Mouse (Mus musculus) heart, postnatal 10 days (tissue): ENCODE measurements at regions not wholly inside any gene's neighbourhood (a gene's known extent, or its start where the extent isn't known, plus 50 kb on each side); places are given as distances from the start of the nearest gene placed in this dataset.

ENCODE experiments used
- DNase-seq, 2 experiments: peaks; one replicate each; pipeline ENCODE4 v3.0.0; 2021
- intact Hi-C: fragments of 180-260 bp; cut with DNase I; formaldehyde crosslinking; loops from one replicate; pipeline ENCODE4 v1.15.1; 2025

- intact Hi-C loops = no loop called here
- DNase-seq = no peak
These were observed 283.8 kb upstream of the Dph6 start for GRCm38 (mm10) chr2:114938416-114939147.

GRCm38 (mm10) chr2:114966111-114966510 lies 311.3 kb upstream of the Dph6 start:
- DNase-seq = no peak
- intact Hi-C loops = no loop called here

GRCm38 (mm10) chr2:114968651-114969050 lies 313.9 kb upstream of the Dph6 start:
- DNase-seq = no peak
- intact Hi-C loops = no loop called here

- intact Hi-C loops = no loop called here
- no peak for DNase-seq
These were observed 338.7 kb upstream of the Dph6 start for GRCm38 (mm10) chr2:114993419-114993818.

GRCm38 (mm10) chr2:114993882-114994281 lies 339.1 kb upstream of the Dph6 start:
- intact Hi-C loops = no loop called here
- DNase-seq = no peak

- intact Hi-C loops = no loop called here
- DNase-seq = no peak
These were observed 340.1 kb upstream of the Dph6 start for GRCm38 (mm10) chr2:114994691-114995347.

GRCm38 (mm10) chr2:115013916-115014315 lies 359.2 kb upstream of the Dph6 start:
- intact Hi-C loops = no loop called here
- DNase-seq = no peak

GRCm38 (mm10) chr2:115026777-115027176 lies 372.0 kb upstream of the Dph6 start:
- DNase-seq = no peak
- intact Hi-C loops = no loop called here

GRCm38 (mm10) chr2:115031134-115031533 lies 376.4 kb upstream of the Dph6 start:
- DNase-seq = no peak
- intact Hi-C loops = no loop called here

GRCm38 (mm10) chr2:115036205-115036604 lies 381.4 kb upstream of the Dph6 start:
- intact Hi-C loops = no loop called here
- DNase-seq = peak in 1 of 2 experiments; percentile 2

GRCm38 (mm10) chr2:115042299-115042785 lies 387.6 kb upstream of the Dph6 start:
- intact Hi-C loops = no loop called here
- no peak for DNase-seq

GRCm38 (mm10) chr2:115056327-115057070 lies 401.7 kb upstream of the Dph6 start:
- intact Hi-C loops = no loop called here
- no peak for DNase-seq

- intact Hi-C loops = no loop called here
These were observed 402.4 kb upstream of the Dph6 start for GRCm38 (mm10) chr2:115057200-115057599.

GRCm38 (mm10) chr2:115067489-115068163 lies 412.9 kb upstream of the Dph6 start:
- DNase-seq = no peak
- intact Hi-C loops = no loop called here

More at GRCm38 (mm10) chr2:115057200-115057599, 402.4 kb upstream of the Dph6 start:
- DNase-seq = no peak

- intact Hi-C loops = no loop called here
- no peak for DNase-seq
These were observed 414.9 kb upstream of the Dph6 start for GRCm38 (mm10) chr2:115069704-115070103.

- DNase-seq = no peak
- intact Hi-C loops = no loop called here
These were observed 415.4 kb upstream of the Dph6 start for GRCm38 (mm10) chr2:115070123-115070522.

- intact Hi-C loops = no loop called here
- no peak for DNase-seq
These were observed 415.9 kb upstream of the Dph6 start for GRCm38 (mm10) chr2:115070666-115071065.

GRCm38 (mm10) chr2:115081563-115082291 lies 427.0 kb upstream of the Dph6 start:
- intact Hi-C loops = no loop called here
- peak; percentile 38 to 43 for DNase-seq

- DNase-seq = peak in 1 of 2 experiments; percentile 3
- intact Hi-C loops = no loop called here
These were observed 427.6 kb upstream of the Dph6 start for GRCm38 (mm10) chr2:115082292-115082809.
